Mouse (Mus musculus): Measurements from ENCODE around the gene Rpf1. TPM values are rescaled to one million over a fixed set of nuclear protein-coding genes. Genes with fewer than 3 reads are reported as not detected.

The Rpf1 gene
- 78.9 and 88.2 TPM in 2 replicates for total RNA-seq (2017)

- peak; percentile 94 to 96 for ATAC-seq (replicated peaks in 1 of 2; ENCODE audit: insufficient read depth in 1 of 2, low FRiP score in 2 of 2, low TSS enrichment in 1 of 2, low read depth in 1 of 2, poor library complexity in 2 of 2, severe bottlenecking in 2 of 2)
Measured at GRCm38 (mm10) chr3:146520798-146521651, at the start of gene Rpf1. Rpf1 (minus strand) TSS chr3:146521429.

GRCm38 (mm10) chr3:146570939-146571338 lies 49.7 kb upstream of the Rpf1 start:
- no peak for ATAC-seq (replicated peaks in 1 of 2; ENCODE audit: insufficient read depth in 1 of 2, low FRiP score in 2 of 2, low TSS enrichment in 1 of 2, low read depth in 1 of 2, poor library complexity in 2 of 2, severe bottlenecking in 2 of 2)

- no peak for ATAC-seq (replicated peaks in 1 of 2; ENCODE audit: insufficient read depth in 1 of 2, low FRiP score in 2 of 2, low TSS enrichment in 1 of 2, low read depth in 1 of 2, poor library complexity in 2 of 2, severe bottlenecking in 2 of 2)
Measured at GRCm38 (mm10) chr3:146570148-146570782, 49.0 kb upstream of the Rpf1 start, which contains the start of gene Uox. Uox (plus strand) TSS chr3:146570426.

GRCm38 (mm10) chr3:146569594-146569993 lies 48.4 kb upstream of the Rpf1 start:
- ATAC-seq (replicated peaks in 1 of 2; ENCODE audit: insufficient read depth in 1 of 2, low FRiP score in 2 of 2, low TSS enrichment in 1 of 2, low read depth in 1 of 2, poor library complexity in 2 of 2, severe bottlenecking in 2 of 2): no peak

GRCm38 (mm10) chr3:146567884-146568530 lies 46.8 kb upstream of the Rpf1 start:
- no peak for ATAC-seq (replicated peaks in 1 of 2; ENCODE audit: insufficient read depth in 1 of 2, low FRiP score in 2 of 2, low TSS enrichment in 1 of 2, low read depth in 1 of 2, poor library complexity in 2 of 2, severe bottlenecking in 2 of 2)

- no peak for ATAC-seq (replicated peaks in 1 of 2; ENCODE audit: insufficient read depth in 1 of 2, low FRiP score in 2 of 2, low TSS enrichment in 1 of 2, low read depth in 1 of 2, poor library complexity in 2 of 2, severe bottlenecking in 2 of 2)
Measured at GRCm38 (mm10) chr3:146567366-146567765, 46.1 kb upstream of the Rpf1 start.

GRCm38 (mm10) chr3:146565065-146565411 lies 43.8 kb upstream of the Rpf1 start:
- no peak for ATAC-seq (replicated peaks in 1 of 2; ENCODE audit: insufficient read depth in 1 of 2, low FRiP score in 2 of 2, low TSS enrichment in 1 of 2, low read depth in 1 of 2, poor library complexity in 2 of 2, severe bottlenecking in 2 of 2)

- ATAC-seq (replicated peaks in 1 of 2; ENCODE audit: insufficient read depth in 1 of 2, low FRiP score in 2 of 2, low TSS enrichment in 1 of 2, low read depth in 1 of 2, poor library complexity in 2 of 2, severe bottlenecking in 2 of 2): peak; percentile 46 to 52; a peak in 2 of 4 replicates
Measured at GRCm38 (mm10) chr3:146564268-146565064, 43.2 kb upstream of the Rpf1 start.

- ATAC-seq (replicated peaks in 1 of 2; ENCODE audit: insufficient read depth in 1 of 2, low FRiP score in 2 of 2, low TSS enrichment in 1 of 2, low read depth in 1 of 2, poor library complexity in 2 of 2, severe bottlenecking in 2 of 2): no peak
Measured at GRCm38 (mm10) chr3:146562936-146563335, 41.7 kb upstream of the Rpf1 start.

GRCm38 (mm10) chr3:146557507-146557906 lies 36.3 kb upstream of the Rpf1 start:
- no peak for ATAC-seq (replicated peaks in 1 of 2; ENCODE audit: insufficient read depth in 1 of 2, low FRiP score in 2 of 2, low TSS enrichment in 1 of 2, low read depth in 1 of 2, poor library complexity in 2 of 2, severe bottlenecking in 2 of 2)

GRCm38 (mm10) chr3:146556567-146556966 lies 35.3 kb upstream of the Rpf1 start:
- ATAC-seq (replicated peaks in 1 of 2; ENCODE audit: insufficient read depth in 1 of 2, low FRiP score in 2 of 2, low TSS enrichment in 1 of 2, low read depth in 1 of 2, poor library complexity in 2 of 2, severe bottlenecking in 2 of 2): no peak

GRCm38 (mm10) chr3:146554816-146555215 lies 33.6 kb upstream of the Rpf1 start:
- no peak for ATAC-seq (replicated peaks in 1 of 2; ENCODE audit: insufficient read depth in 1 of 2, low FRiP score in 2 of 2, low TSS enrichment in 1 of 2, low read depth in 1 of 2, poor library complexity in 2 of 2, severe bottlenecking in 2 of 2)

- no peak for ATAC-seq (replicated peaks in 1 of 2; ENCODE audit: insufficient read depth in 1 of 2, low FRiP score in 2 of 2, low TSS enrichment in 1 of 2, low read depth in 1 of 2, poor library complexity in 2 of 2, severe bottlenecking in 2 of 2)
Measured at GRCm38 (mm10) chr3:146543632-146544031, 22.4 kb upstream of the Rpf1 start.

- ATAC-seq (replicated peaks in 1 of 2; ENCODE audit: insufficient read depth in 1 of 2, low FRiP score in 2 of 2, low TSS enrichment in 1 of 2, low read depth in 1 of 2, poor library complexity in 2 of 2, severe bottlenecking in 2 of 2): peak; percentile 46 to 64; a peak in 2 of 4 replicates
Measured at GRCm38 (mm10) chr3:146540521-146541273, 19.5 kb upstream of the Rpf1 start.

- ATAC-seq (replicated peaks in 1 of 2; ENCODE audit: insufficient read depth in 1 of 2, low FRiP score in 2 of 2, low TSS enrichment in 1 of 2, low read depth in 1 of 2, poor library complexity in 2 of 2, severe bottlenecking in 2 of 2): no peak
Measured at GRCm38 (mm10) chr3:146534986-146535385, 13.8 kb upstream of the Rpf1 start.

- ATAC-seq (replicated peaks in 1 of 2; ENCODE audit: insufficient read depth in 1 of 2, low FRiP score in 2 of 2, low TSS enrichment in 1 of 2, low read depth in 1 of 2, poor library complexity in 2 of 2, severe bottlenecking in 2 of 2): no peak
Measured at GRCm38 (mm10) chr3:146528335-146528734, 7.1 kb upstream of the Rpf1 start.

- ATAC-seq (replicated peaks in 1 of 2; ENCODE audit: insufficient read depth in 1 of 2, low FRiP score in 2 of 2, low TSS enrichment in 1 of 2, low read depth in 1 of 2, poor library complexity in 2 of 2, severe bottlenecking in 2 of 2): no peak
Measured at GRCm38 (mm10) chr3:146521652-146522020, 407 bp upstream of the Rpf1 start.

All from hematopoietic stem cell, adult 5-6 weeks (primary cell).